Mouse (Mus musculus) lung, postnatal 4 days (tissue): ENCODE data around the gene Hap1.

Experiments used
- DNase-seq, 2 experiments: peaks; one replicate each; pipeline ENCODE4 v3.0.0; 2021

The Hap1 gene

DNA sequence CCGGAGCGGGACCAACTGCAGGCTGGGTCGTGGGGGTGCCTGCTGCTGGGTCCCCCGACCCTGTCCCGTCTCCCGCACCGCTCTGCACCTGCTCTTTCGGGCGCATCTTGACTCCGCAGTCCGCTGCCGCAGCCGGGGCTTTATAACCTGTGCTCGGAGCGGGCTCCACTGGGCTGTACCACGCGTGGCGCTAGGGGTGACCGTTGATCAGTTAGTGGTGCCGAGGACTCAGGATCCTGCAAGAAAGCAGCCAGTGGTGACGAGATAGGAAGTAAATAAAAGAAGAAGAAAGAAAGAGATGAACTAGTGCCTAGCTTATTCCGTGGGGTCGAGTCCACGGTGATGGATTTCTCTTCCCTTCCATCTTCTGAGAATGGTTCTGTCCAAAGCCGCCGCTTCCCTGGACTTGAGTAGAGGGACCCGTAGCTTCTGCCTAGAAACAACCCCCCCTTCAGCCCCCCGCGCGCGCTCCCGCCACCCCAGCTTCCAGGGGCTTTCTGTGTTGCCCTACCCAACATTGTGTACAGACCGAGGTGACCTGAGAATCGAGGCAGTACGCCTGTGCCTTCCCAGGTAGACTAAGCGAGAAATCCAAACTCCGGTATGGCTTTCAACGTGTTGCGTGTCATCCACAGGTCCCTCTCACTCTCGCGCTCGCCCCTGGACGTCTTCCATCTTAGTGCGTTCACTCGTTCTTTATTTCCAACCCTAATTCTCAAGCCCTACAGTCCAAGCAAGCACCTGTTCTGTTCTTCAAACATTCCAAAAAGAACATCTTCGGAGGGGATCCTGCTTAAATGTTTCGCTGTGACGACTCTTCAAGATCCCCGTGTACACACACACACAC, at the start of gene Hap1:
Gene Hap1, minus strand, starts transcription at position 157 of the 847 bp plus-strand sequence.
- DNase-seq: peak; percentile 72 to 74

DNA sequence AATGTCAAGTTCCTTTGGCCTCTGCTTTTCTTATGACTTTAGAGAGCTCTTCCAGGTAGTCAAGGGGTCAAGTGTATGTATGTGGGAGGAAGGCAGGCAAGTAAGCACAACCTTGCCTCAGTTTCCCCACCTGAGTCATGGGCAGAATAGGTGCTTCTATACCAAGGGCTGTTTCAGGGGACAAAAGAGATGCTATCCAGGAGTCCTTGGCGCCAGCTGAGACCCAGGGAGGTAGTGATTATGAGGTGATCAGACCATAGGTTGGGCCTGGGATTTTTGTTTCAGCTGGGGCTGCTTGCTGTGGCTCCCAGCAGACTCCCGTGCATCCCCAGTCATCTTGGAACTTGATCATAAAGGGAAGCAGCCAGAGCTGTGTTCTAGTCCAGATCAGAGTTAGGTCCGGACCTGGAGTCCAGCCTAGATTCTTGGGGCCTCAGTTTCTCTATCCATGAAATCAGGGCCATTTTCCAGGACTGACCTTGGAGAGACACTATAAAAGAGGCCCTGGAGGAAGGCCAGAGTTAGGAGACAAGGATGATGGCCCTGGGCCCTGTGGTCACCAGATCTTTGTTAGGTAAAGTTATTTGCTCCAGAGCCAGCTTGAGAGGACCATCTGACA, 48.6 kb upstream of the Hap1 start:
- DNase-seq: no peak

GRCm38 (mm10) chr11:100403445-100404134, 47.7 kb upstream of the Hap1 start:
- DNase-seq: peak in 1 of 2 experiments; percentile 57

DNA sequence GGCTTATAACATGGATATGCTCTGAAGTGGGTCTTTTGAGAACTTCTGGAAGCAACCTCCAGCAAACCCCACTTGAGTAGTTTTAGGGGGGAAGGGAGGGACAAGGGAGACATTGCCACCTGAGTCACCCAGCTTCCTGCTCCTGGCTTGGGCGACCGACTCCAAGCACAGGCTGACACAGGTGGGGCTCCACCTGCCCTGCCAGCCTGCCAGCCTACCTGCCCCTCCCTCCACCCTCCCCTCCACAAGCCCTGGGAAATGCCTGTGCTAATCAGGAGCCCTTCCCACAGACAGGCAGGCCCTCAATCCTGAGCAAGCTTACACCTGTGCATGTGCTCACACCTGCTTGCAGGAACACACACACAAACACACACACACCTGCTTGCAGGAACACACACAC, 46.8 kb upstream of the Hap1 start:
- peak; percentile 60 to 83 for DNase-seq

GRCm38 (mm10) chr11:100402240-100402639, 46.3 kb upstream of the Hap1 start:
- DNase-seq: no peak

- DNase-seq: no peak
Observed at GRCm38 (mm10) chr11:100400842-100401241, 44.9 kb upstream of the Hap1 start.

- no peak for DNase-seq
Observed at GRCm38 (mm10) chr11:100399727-100400538, 44.0 kb upstream of the Hap1 start.

DNA sequence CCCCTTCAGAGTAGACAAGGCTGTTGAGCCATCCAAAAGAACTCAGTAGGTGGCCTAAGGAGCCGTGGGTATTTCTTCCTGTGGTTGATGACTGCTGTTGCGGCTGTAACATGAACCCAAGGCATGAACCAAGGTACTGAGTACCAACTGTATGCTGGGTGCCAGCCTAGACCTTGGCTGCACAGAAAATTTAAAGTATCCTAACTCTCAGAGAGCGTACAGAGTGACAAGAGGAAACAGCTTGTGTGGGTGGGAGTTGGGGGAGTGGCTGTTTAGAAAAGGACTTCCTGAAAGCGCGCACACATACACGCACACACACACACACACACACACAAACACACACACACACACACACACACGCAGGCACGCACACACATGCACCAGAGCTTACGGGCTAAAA, 43.4 kb upstream of the Hap1 start:
- DNase-seq: peak; percentile 53 to 57

- DNase-seq: no peak
Observed at GRCm38 (mm10) chr11:100398517-100398916, 42.6 kb upstream of the Hap1 start.

- DNase-seq: peak; percentile 100
Observed at GRCm38 (mm10) chr11:100397600-100398389, 41.9 kb upstream of the Hap1 start, which contains the start of gene Jup. TSS of gene Jup (minus strand) at chr11:100397763.

GRCm38 (mm10) chr11:100396886-100397599, 41.1 kb upstream of the Hap1 start:
- DNase-seq: peak; percentile 49 to 64

DNA sequence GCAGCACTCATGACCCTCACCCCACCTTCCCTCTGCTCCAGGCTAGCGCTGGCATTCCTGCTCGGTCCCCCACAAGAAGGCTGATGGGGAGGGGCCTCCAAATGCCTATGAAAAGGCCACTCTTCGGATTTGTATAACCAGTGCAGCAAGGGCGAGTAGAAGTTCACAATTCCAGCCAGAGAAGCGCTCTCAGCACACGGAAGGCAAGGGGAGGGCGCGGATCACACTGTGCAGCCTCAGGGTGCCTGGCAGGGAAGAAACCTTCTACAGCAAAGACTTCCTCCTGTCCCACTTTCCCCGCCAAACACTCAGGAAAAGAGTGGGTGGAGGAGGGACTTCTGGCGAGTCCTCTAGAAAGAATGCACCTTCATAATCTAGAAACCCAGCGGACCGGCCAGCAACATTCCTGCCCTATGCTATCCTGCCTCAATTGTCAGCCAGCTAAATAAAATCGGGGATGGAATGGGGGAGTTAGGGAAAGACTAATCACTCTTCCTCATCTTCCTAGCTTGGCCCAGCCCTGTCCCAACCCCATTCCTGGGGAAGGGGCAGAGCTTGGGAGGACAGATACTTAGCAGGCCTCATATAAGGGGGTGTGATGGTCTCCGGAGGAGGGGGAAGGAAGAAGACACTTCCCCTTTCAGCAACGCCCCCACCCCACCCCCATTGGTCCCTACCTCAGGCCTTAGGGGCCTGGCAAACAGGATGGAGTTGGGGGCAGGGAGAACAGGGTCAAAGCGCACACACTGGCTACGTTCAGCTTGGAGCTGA, 40.1 kb upstream of the Hap1 start:
- DNase-seq: peak; percentile 63 to 72

DNA sequence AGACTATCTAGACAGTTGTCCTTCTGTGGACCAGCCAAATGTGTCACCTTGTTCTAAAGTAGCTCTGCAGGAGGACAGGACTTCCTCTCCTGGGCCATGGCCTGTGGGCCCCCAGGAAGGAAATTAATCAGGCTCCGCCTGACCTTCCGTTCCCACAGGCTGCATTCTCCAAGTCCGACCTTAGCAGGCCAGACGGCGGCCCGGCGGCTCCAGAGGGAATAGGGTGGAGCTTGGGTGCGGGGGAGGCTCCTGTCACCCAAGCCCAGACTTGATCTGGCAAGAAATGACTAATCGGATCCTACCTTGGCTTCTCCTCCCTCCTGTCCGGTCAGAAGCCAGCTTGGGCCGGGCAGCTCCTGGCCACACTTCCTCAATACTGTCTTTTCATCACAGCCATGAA, 39.3 kb upstream of the Hap1 start:
- DNase-seq: peak; percentile 80 to 87

DNA sequence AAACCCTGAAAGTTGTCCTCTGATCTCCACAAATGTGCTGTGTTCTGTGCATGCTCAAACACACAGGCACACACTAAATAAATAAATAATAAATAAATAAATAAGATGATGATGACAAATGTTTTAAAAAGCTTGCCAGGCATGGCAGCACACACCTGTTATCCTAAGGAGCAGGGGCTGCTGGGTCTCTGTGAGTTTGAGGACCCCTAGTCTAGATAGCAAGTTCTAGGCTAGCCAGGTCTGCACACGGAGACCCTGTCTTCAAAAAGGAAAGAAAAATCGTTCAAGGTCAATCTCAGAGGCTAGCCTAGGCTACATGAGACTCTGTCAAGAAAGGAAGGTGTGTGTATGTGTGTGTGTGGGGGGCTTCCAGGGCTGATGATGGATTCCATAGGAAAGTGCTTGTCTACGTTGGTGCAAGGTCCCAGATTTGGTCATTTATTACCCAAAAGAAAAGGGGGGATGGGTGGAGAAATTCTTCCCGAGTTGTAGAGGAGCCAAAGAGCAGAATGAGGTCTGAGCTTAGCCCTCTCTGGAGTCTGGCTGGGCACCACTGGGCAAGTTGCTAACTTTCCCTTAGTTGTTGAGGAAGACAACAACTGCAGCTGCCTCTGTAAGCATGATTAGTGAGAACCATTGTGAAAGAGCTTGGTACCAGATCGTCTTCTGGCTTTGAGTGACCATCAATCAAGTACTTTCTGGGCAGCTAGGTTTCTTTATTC, 38.6 kb upstream of the Hap1 start:
- DNase-seq: no peak

GRCm38 (mm10) chr11:100393733-100394132, 37.8 kb upstream of the Hap1 start:
- DNase-seq: no peak

DNA sequence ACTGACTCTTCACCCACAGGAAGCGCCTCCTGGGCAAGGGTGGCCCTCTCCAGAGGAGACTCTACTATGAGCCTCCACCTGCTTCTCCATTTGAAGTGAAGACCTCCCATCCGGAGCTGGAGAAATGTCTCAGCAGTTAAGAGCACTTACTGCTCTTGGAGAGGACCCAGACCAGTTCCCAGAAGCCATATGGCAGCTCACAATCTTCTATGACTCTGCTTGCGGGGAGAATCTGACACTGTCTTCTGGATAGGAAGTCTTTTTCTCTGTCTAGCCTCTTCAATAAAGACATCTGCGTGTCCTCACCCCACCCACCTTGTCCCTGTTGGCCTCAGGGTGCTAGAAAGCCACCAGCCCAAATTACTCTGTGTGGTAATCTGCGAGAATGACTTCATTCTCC, 37.0 kb upstream of the Hap1 start:
- DNase-seq: no peak

GRCm38 (mm10) chr11:100391884-100392345, 36.0 kb upstream of the Hap1 start:
- DNase-seq: no peak

DNA sequence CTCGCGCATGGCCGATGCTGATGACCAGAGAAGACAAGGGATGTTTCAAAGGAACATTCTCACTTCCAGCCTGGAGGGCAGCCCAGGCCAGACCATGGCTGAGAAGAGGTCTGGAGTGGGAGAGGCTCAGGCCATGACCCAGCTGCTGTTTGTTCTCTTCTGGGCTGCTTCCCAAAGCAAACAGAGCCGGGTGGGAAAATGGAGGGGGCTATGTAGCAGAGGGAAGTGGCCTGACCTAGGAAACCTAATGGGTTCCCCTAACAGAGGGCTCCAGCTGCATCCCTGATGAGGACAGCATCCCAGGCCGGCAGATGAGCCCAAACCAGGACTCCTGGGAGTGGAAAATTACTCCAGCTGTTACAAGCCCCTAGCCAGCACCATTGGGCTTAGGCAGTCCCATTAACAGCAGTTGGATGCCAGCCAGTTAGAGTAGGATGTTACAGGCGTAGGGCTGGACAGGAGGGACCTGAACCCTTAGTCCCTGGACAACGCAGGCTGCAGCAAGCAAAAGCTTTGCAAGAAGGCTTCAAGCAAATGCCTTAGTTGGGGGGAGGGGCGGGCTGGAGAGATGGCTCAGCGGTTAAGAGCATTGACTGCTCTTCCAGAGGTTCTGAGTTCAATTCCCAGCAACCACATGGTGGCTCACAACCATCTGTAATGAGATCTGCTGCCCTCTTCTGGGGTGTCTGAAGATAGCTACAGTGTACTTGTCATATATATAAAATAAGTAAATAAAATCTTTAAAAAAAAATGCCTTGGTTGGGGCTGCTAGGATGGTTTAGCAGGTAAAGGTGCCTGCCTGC, 35.4 kb upstream of the Hap1 start:
- peak; percentile 84 to 93 for DNase-seq
